Mouse (Mus musculus): Measurements from ENCODE around the gene Rbm24. TPM values are rescaled to one million over a fixed set of nuclear protein-coding genes. Genes with fewer than 3 reads are reported as not detected.

Gene Rbm24
- total and polyA plus RNA-seq, 3 experiments = not detected

GRCm38 (mm10) chr13:46426651-46427269 is 8.5 kb downstream of the Rbm24 start:
- Histone ChIP-seq H3K4me3 (replicated peaks in 1 of 3; ENCODE audit: low read depth in 2 of 3, low read length in 2 of 3, poor library complexity in 1 of 3) (no peak overlapping the region), H3K9ac (ENCODE audit: insufficient read depth, low read depth) (no peak overlapping the region), H3K27me3 (replicated peaks) (no peaks in the 10 kb centered on the region), H3K36me3 (replicated peaks in 1 of 2; ENCODE audit: control insufficient read depth in 1 of 2, insufficient read depth in 1 of 2, low read length in 1 of 2) (no peaks in the 10 kb centered on the region), H3K9me3 (replicated peaks; ENCODE audit: low read length) (no peaks in the 10 kb centered on the region), H3K4me1 (ENCODE audit: control insufficient read depth in 1 of 2, insufficient read depth in 2 of 2) (no peaks in the 10 kb centered on the region; a peak in 1 of 4 replicates), H3K79me2 (replicated peaks; ENCODE audit: control insufficient read depth, extremely low read depth, insufficient read depth, poor library complexity, severe bottlenecking) (no peaks in the 10 kb centered on the region), H3K27ac (ENCODE audit: insufficient read depth, low read depth) (no peak overlapping the region), H3K4me2 (ENCODE audit: insufficient read depth, low read depth, poor library complexity, severe bottlenecking) (no peak overlapping the region)
- DNase-seq (ENCODE audit: extremely low read depth) = no peak
- in situ Hi-C loops (cut with MboI; ENCODE audit: low pct_ligation_motif_present, low pct_unique_long_range_greater_than_20kb, low sequenced_read_pairs) = no loop called here
- dilution Hi-C loops (cut with MboI; ENCODE audit: extremely low pct_ligation_motif_present, extremely low pct_unique_long_range_greater_than_20kb, low sequenced_read_pairs) = no loop called here
- TF ChIP-seq ETS1 (conservative IDR thresholded peaks at IDR 0.05; ENCODE audit: low read depth, low read length) = no peak
- TF ChIP-seq SIN3A (IDR thresholded peaks at IDR 0.05; ENCODE audit: low read length) = no peak
- TF ChIP-seq IRF4 (IDR thresholded peaks at IDR 0.05; ENCODE audit: low read depth, low read length) = no peak
- no peak for TF ChIP-seq MAX (IDR thresholded peaks at IDR 0.05; ENCODE audit: low read length)
- TF ChIP-seq MYC (IDR thresholded peaks at IDR 0.05; ENCODE audit: low read depth, low read length) = no peak
- no peak for TF ChIP-seq EP300 (IDR thresholded peaks at IDR 0.05; ENCODE audit: low read length)
- no peak for TF ChIP-seq ELF1 (IDR thresholded peaks at IDR 0.05; ENCODE audit: low read depth, low read length)
- TF ChIP-seq ZMIZ1 (IDR thresholded peaks at IDR 0.05; ENCODE audit: low read depth, low read length) = no peak
- TF ChIP-seq RCOR1 (conservative IDR thresholded peaks at IDR 0.05; ENCODE audit: low read depth, low read length) = no peak
- TF ChIP-seq JUN (IDR thresholded peaks at IDR 0.05; ENCODE audit: insufficient read depth, low read depth, low read length) = no peak
- TF ChIP-seq USF1 (IDR thresholded peaks at IDR 0.05; ENCODE audit: low read depth, low read length) = no peak
- no peak for TF ChIP-seq USF2 (conservative IDR thresholded peaks at IDR 0.05; ENCODE audit: low read depth, low read length)
- no peak for TF ChIP-seq TBP (conservative IDR thresholded peaks at IDR 0.05; ENCODE audit: low read depth, low read length)
- TF ChIP-seq POLR2A (IDR thresholded peaks at IDR 0.05; ENCODE audit: low read depth, low read length) = no peak
- no peak for TF ChIP-seq MEF2A (IDR thresholded peaks at IDR 0.05; ENCODE audit: borderline replicate concordance, low read depth, low read length)
- no peak for TF ChIP-seq JUND (conservative IDR thresholded peaks at IDR 0.05; ENCODE audit: low read depth, low read length)
- TF ChIP-seq UBTF (IDR thresholded peaks at IDR 0.05; ENCODE audit: low read depth, low read length) = no peak
- no peak for TF ChIP-seq ZKSCAN1 (IDR thresholded peaks at IDR 0.05; ENCODE audit: borderline replicate concordance, low read depth, low read length)
- TF ChIP-seq NELFE (IDR thresholded peaks at IDR 0.05; ENCODE audit: low read depth, low read length) = no peak

GRCm38 (mm10) chr13:46428964-46429363 is 10.7 kb downstream of the Rbm24 start:
- H3K4me1 ChIP-seq (ENCODE audit: control insufficient read depth in 1 of 2, insufficient read depth in 2 of 2) = no peaks in the 10 kb centered on the region; a peak in 1 of 4 replicates
- no peaks in the 10 kb centered on the region for H3K79me2 ChIP-seq (replicated peaks; ENCODE audit: control insufficient read depth, extremely low read depth, insufficient read depth, poor library complexity, severe bottlenecking)
- dilution Hi-C loops (cut with MboI; ENCODE audit: extremely low pct_ligation_motif_present, extremely low pct_unique_long_range_greater_than_20kb, low sequenced_read_pairs) = no loop called here
- in situ Hi-C loops (cut with MboI; ENCODE audit: low pct_ligation_motif_present, low pct_unique_long_range_greater_than_20kb, low sequenced_read_pairs) = no loop called here
- H3K27me3 ChIP-seq (replicated peaks) = no peaks in the 10 kb centered on the region
- no peak overlapping the region for H3K4me3 ChIP-seq (replicated peaks in 1 of 3; ENCODE audit: low read depth in 2 of 3, low read length in 2 of 3, poor library complexity in 1 of 3)
- H3K36me3 ChIP-seq (replicated peaks in 1 of 2; ENCODE audit: control insufficient read depth in 1 of 2, insufficient read depth in 1 of 2, low read length in 1 of 2) = no peaks in the 10 kb centered on the region
- no peaks in the 10 kb centered on the region for H3K9me3 ChIP-seq (replicated peaks; ENCODE audit: low read length)
- H3K4me2 ChIP-seq (ENCODE audit: insufficient read depth, low read depth, poor library complexity, severe bottlenecking) = no peak overlapping the region
- H3K27ac ChIP-seq (ENCODE audit: insufficient read depth, low read depth) = no peak overlapping the region
- no peak overlapping the region for H3K9ac ChIP-seq (ENCODE audit: insufficient read depth, low read depth)
- no peak for TF ChIP-seq ZKSCAN1 (IDR thresholded peaks at IDR 0.05; ENCODE audit: borderline replicate concordance, low read depth, low read length)
- TF ChIP-seq CHD2 (IDR thresholded peaks at IDR 0.05; ENCODE audit: low read length) = no peak
- TF ChIP-seq ZNF384 (IDR thresholded peaks at IDR 0.05; ENCODE audit: low read depth, low read length) = no peak
- TF ChIP-seq UBTF (IDR thresholded peaks at IDR 0.05; ENCODE audit: low read depth, low read length) = no peak
- TF ChIP-seq POLR2AphosphoS2 (IDR thresholded peaks at IDR 0.05; ENCODE audit: low read depth, low read length) = no peak
- TF ChIP-seq RCOR1 (conservative IDR thresholded peaks at IDR 0.05; ENCODE audit: low read depth, low read length) = no peak
- no peak for DNase-seq (ENCODE audit: extremely low read depth)
